Mouse (Mus musculus): ENCODE results near the gene Ermp1.

- TF ChIP-seq MYOD1 (IDR thresholded peaks at IDR 0.05; ENCODE audit: control insufficient read depth, insufficient read length, low read depth) (no peak), CTCF (IDR thresholded peaks at IDR 0.05; ENCODE audit: control insufficient read depth, insufficient read depth, insufficient read length) (no peak), USF1 (IDR thresholded peaks at IDR 0.05; ENCODE audit: low read depth) (no peak), MAX (IDR thresholded peaks at IDR 0.05) (no peak), MYOG (IDR thresholded peaks at IDR 0.05; ENCODE audit: control insufficient read depth, extremely low read depth, insufficient read length) (no peak), FOSL1 (IDR thresholded peaks at IDR 0.05; ENCODE audit: insufficient read depth, low read length, poor library complexity, severe bottlenecking) (no peak), CEBPB (IDR thresholded peaks at IDR 0.05; ENCODE audit: low read depth) (no peak)
Observed at GRCm38 (mm10) chr19:29562603-29563002, 85.6 kb downstream of the Ermp1 start.

All from C2C12 (cell line).